Mouse (Mus musculus) adrenal gland, adult 2 months (tissue): ENCODE data around the gene Sumo1. TPM values are rescaled to one million over a fixed set of nuclear protein-coding genes. Genes with fewer than 3 reads are reported as not detected.

Experiments used
- DNase-seq: peaks from one replicate; pipeline ENCODE4 v3.0.0; 2021
- polyA plus RNA-seq: library from polyadenylated mRNA; depleted of rRNA; stranded (reverse); fragments of >200 nt; gene quantifications from 2 replicates; pipeline ENCODE4 v1.2.3, GENCODE M21; 2012
- total RNA-seq, 2 experiments: library from RNA; stranded (reverse); gene quantifications; 2 replicates each; pipeline ENCODE4 v1.2.3; 2021

The Sumo1 gene
- total and polyA plus RNA-seq, 3 experiments, result 3.4 to 132 (median 112) TPM

DNA sequence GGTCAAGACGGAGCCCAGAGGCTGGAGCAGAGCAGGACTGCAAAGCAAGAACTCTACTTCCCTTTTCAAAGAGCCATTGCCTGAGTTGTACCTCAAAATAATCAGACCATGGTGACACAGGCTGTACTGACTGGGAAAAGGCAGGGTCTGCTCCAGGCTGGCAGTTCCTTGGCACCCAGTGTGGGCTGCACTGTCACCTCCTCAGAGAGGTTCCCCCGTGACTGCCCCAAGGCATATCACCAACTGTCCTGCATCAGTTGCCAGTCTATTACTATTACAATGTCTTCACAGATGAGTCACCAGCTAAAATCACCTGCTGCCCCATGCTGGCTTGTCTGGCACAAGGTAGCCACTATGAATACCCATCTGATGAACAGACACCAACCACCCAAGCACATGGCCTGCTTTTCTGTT, 77.0 kb downstream of the Sumo1 start:
- peak; percentile 26 for DNase-seq

DNA sequence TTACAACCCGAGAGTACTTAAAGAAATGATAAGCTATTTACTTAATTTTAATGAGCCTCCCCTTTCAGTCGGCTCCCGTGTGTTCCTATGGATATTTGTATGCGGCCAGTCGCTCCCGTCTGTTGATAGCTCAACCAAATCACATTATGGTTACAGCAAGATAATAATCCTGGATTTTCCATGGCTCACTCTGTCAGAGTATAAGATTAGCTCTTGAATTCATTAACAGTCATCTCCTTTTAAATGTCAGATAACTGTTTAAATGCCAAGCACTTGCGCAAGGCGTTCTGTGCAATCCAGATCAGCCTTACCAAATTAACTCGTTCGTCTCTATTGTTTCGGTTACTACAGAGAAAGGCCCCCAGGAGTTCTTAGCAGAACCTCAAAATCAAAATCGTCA, 77.8 kb downstream of the Sumo1 start:
- DNase-seq, result peak; percentile 62

DNA sequence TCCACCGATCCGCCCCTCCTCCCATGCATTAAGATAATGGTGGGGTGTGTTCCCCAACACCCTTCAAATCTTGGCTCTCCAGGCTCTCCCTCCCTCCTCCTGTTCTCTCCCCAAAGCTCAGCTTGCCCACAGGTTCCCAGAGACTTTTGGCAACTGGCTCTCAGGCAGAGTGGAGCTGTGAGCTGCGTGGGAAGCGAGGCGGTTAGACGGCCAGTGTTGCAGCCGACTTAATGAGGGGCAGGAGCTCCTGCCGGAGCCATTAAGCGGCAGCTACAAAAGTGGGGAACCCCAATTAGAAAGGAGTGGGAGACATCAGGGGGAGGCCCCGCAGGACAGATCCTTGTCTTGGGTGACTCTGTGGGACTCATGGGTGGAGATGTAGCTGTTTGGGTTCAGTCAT, 78.3 kb downstream of the Sumo1 start:
- peak; percentile 26 for DNase-seq

DNA sequence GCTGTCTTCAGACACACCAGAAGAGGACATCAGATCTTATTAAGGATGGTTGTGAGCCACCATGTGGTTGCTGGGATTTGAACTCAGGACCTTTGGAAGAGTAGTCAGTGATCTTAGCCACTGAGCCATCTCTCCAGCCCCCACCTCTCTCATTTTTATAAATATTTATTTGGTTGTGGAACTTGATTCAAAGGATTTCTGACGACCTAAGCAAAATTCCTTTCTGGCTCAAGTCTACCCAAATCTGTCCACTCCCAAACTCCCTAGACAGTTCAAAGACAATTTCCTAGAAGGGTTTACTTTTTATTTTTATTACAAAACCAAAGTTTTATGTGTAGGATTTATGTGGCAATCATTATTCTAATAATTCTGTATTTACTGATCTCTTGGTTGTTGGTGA, 81.4 kb downstream of the Sumo1 start:
- no peak for DNase-seq

DNA sequence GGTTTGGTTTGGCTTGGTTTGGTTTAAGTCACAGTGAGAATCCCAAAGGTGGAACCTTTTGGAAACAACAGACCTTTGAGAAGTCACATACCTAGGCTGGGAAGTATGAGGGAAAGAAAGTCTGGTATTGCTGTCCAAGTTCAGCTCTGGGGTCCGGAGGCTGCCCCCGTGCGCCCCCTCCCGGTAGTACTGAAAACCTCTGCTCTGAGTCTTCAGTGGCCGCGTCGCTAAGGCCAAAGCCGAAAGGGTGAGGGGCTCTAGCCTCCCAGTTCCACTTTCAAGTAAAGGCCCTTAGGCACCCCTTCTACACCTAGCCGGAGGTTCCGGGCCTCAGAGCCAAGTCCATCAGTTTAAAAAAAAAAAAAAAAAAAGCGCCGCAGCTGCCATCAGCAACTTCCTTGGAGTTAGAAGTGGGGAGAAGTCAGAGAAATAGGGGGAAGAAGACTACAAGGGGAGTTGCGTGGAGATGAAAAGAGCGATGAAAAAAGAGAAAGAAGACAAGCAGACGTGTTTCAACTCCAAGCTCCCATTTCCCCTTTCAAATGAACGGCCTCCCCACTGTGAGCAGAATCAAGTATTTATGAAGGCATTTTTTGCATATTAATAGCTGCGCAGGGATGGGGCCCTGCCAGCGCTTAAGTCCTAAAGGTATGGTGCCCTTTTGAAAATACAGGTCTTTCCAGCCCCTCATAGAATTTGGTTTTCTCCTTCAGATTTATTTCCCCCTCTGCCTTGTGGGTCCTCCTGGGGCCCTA, 85.8 kb downstream of the Sumo1 start:
- DNase-seq, result peak; percentile 73

DNA sequence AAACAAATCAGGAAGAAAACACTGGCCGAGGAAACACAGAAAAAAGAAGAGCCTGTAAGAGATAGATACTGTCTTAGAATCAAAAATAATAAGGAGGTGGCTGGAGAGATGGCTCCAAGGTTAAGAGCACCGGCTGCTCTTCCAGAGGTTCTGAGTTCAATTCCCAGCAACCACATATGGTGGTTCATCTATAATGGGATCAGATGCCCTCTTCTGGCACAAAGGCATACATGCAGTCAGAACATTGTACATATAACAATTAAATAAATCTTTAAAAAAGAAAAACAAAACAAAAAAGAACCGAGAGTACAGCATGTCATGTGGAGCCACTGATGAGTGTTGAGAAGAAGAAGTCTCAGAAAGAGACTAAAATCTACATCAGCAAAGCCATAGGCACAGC, 89.8 kb downstream of the Sumo1 start:
- DNase-seq, result no peak

DNA sequence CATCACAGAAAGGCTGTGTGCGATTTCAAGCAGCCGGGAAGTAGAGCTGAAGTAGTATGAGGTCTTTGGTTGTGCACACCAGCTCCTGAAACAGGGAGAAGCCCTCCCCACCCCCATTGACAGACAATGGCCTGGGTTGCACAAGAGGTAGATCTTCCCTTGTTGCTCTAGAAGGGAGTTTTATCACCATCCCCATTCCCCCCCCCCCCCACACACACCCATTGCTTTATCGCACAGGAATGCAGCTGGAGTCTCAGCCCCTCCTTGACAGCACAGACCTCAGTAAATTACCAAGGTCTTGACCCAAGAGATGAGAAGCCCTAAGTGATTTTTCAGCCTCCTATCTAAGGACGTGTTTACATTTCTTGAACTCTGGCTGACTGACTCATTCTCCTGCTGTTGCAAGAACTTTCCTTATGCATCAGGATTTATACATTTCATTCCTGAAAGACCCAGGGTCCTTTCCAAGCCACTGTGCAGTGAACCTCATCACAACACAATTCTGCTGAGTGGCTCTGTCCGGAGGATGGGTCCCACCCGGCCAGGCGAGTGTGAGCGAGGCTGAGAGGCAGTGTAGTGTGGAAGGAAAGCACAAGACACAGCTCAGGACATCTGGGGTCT, 90.4 kb downstream of the Sumo1 start:
- DNase-seq, result no peak

DNA sequence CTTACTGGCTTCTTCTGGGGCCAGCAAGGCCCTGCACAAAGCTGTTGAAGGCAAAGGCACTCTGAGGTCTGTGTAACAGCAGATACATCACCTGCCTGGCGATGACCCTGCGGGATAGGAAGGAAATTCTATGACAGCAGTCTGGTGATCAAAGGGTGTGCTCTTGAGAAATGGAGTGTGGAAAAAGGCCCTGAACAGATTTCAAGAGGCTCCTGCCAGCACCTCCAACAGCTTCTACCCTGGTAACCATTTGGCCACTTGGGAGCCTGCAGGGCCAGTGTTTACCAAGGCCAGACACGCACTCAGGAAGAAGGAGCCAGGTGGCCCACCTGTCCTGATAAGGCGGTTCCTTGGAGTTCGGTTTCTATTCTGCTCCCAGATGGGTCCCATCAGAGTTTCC, 91.3 kb downstream of the Sumo1 start:
- no peak for DNase-seq

DNA sequence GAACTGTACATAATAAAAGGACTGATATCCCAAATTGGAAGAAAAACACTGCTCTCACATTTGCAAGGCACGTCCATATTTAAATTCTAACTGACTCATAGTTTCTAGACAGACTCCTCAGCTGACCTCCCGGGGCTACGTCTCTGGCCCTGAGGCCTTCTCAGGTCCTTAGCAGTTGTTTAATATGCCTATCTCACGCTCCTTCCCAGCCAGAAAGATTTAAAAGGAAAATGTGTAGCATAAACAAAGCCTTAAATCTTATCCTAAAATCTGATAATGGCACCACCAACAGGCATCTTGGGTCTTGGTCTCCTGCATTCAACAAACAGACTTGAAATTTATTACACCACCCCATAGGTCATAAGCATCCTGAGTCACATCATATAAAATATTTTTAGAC, 91.9 kb downstream of the Sumo1 start:
- no peak for DNase-seq

DNA sequence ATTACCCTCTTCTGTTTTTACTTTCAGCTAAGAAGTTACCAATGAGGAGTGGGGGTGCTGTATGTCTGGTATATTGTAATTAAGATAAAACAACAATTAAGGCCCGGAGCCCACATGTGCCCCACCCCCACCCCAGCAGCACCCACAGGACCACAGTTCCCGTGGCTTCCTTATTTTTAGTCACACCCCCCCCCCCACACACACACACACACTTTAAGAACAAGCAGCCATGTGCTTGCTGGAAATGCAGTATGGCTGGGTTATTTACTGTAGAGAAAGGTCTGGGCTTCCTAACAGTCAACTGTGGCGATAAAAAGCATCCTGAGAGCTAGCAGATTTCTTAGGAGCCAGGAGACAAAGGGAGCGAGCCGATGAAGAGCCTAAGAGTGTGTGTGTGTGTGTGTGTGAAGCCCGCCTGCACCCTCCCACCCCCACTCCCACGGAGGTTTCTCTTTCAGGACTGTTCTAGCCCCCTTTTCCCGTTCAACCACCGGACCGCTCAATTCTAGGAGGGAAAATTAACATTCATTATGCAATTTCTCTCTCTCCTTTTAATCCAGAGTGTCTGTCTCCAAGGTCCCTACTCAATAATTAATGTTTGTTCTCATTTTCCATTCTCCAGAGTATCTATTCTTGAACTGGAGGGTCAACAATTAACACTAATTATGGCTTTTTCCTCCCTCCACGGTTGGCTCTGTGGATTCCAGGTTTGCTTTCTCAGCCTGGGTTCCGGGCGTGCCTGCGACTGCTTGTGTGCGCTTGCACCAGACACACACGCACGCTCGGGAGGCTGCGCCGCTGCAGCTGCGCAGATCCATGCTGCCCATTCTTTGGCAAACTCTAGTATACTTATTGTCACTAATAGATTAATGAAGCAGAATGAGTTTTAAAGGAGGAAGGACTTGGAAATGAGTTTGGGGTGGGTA, 96.1 kb downstream of the Sumo1 start:
- DNase-seq, result peak; percentile 15

DNA sequence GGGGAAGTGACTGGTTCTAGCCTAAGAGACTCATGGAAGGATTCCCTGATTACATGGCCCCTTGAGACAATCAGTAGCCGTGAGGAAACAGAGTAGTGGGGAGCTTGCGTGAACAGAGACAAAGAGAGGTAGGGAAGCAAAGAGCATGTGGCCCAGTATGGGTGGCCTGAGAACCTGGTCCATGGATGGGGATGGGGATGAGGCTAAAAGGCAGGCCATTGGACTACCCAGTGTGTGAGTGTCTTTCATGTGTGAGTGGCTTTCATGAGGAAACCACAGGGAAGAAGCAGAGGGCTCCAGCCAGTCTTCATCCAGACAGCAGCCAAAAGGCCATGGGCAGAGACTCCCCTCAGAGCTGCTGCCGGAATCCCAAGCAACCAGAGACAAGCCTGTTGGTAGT, 96.8 kb downstream of the Sumo1 start:
- DNase-seq, result no peak

DNA sequence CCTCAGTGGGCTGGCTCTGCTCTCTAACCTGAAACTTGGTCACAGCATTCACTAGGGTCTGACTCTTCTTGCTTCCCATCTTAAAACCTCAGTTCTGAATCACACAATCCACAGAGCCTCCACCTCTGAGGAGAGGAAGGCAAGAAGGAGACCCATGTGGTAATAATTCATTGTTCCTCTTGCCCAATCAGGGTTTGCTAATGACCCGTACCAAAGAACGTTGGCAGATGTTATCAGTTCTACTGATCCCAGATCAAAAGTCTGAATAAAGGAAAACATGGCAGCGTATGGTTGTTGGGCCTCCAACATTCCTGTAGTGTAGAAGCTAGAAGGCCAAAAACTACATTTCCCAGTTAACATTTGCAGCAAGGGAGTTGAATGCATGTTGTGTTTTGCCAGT, 99.1 kb downstream of the Sumo1 start:
- no peak for DNase-seq

DNA sequence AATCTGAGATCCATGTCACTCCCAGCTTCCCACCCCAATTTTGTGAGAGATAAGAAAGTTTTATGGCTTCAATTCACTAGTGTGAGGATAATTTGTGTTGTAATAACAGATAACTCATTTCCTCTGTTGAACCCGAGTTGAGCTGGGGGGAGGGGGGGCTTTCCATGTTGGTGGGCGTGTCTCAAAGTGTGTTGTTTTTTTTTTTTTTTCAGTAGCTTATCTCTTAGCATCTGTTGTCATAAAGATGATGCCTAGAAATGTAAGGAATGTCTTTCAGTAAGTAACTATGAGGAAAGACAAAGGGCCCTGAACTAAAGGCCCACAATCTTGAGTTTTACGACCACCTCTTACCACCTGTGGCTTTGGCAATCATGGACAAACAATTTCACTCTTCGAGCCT, 99.9 kb downstream of the Sumo1 start:
- no peak for DNase-seq

DNA sequence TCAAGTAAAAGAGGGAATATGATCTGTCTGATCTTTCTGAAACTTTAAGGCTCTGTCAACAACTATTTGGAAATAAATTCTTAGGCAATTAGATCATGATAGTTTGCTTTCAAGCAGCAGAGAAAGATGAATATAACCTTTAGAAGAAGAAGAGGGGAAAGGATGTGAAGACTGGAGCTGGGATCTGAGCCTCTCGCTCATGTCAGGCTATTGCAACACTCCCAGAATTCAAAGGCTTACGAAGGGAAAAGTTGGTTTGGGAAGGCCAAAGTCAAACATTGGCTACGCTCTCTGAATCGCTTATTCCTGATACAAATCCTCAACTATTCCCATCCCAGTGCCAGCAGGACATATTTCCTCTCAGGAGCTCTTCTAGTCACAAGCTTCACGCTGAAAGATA, 101.3 kb downstream of the Sumo1 start:
- DNase-seq, result no peak

DNA sequence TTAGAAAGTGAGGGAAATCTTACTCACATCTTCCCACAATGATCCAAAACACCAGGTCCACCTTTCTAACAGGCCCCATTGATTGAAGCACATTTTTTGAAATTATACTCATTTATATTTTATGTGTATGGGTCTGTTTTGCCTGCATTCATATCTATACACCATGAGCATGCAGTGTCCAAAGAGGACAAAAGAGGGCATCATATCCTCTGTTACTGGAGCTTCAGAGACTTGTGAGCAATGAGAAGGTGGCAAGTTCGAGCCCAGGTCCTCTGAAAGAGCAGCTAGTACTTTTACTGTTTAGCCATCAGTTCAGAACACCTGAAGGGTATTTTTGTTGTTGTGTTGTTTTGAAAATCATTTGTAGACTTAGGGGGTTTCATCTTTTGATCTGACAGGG, 102.4 kb downstream of the Sumo1 start:
- no peak for DNase-seq

DNA sequence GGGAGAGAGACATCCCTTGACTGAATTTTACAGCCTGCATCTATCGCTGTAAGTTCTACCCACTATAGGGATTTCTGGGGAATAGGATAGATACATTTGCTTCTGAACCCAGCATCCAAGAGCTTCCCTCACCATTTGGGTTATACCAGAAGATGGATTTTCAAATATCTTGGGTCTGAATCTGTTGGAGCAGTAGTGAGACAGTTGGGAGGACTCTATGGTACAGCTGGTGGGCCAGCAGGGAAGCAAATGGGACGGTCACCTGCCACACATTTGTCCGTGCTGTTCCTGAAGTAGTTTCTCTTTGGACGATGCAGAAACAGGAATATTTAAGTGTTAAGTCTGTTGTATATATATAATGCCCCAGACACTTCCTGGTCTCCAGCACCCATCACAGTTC, 103.1 kb downstream of the Sumo1 start:
- DNase-seq, result no peak

DNA sequence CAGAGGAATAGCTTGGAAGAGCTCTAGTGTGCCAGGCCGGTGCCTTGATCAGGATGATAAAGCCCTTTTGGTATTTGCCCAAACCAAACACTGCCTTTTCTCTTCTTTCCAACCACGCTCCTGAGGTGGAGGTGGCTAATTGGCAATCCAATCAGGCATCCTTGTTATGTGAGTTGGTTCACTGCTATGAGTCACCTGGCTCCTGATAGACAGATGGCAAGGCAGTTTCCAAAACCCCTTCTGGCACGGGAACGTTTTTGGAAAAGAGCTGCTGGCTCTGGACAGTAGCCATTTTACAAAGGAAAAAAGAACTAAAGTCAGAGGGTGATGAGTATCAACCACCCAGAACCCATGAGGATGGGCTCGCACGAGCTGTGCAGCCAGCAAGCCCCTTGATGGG, 103.7 kb downstream of the Sumo1 start:
- DNase-seq, result no peak

DNA sequence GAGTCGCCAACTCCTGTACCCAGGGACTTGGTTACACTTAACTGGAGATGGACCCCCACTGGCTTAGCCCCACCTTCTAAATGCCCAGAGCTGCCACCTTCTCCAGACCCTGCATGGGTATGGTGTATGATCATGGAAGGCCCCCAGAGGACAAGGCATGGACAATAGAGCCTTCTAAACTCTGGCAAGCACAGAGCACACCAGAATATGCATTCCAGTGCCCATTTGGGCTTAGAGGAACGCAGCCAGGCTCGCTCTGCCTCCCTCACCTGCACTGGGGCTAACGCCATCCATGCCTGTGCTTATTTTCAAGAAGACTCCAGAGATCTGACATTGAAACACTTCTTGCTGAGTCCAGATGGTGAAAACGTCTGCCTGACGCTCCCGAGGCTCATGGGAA, 104.4 kb downstream of the Sumo1 start:
- no peak for DNase-seq

DNA sequence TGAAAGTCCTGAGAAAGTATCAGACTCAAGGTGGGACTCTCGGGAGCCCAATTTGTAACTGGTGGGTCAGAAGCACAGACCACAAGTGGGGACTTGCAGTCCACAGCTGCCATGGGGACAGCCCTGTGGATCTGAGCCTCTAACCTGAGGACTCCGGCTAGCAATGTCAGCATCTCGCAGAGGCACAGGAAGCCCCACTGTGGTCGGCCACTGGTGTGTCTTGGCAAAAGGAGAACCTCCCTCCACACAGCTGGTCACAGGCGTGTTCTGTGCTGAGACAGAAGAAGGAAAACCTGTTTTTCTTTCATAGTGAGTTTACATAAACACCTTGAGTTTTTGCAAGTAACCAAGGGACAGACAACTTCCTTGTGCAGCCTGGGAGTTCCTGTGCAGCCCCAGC, 104.8 kb downstream of the Sumo1 start:
- DNase-seq, result no peak

DNA sequence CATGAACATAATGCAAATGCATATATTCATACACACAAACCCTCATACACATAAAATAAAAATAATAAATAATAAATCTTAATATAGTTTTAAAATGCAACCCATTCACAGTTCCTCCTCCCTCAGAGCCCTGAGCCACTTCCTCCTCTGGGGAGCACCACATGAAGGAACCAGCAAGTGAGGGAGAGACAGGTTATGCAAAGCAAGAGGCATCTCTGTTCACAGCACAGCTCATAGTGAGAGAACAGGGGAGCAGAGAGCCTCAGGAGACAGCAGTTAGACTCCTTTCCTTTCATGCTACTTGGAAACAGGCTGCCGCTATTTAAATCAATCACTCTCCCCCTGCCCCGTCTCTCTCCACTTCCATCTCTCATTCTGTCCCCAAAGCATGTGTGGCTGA, 107.1 kb downstream of the Sumo1 start:
- no peak for DNase-seq

DNA sequence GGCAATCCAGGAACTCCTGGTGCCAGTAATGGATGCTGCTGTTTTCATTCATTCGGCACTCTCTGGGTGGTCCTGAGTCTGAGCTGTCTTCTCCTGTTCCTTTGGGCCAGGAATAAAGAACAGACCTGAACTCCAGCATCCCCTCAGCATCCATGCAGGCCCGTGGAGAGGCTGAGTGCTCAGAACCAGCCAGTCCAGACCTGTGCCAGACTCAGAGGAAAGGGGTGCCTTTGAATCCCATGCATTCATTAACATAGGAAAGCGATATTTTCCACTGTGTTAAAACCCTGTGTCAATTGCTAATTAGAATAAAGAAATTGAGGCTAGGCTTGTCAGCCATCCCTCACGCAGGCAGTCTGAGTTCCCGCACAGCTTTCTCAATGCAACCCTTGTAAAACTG, 116.9 kb downstream of the Sumo1 start:
- no peak for DNase-seq

DNA sequence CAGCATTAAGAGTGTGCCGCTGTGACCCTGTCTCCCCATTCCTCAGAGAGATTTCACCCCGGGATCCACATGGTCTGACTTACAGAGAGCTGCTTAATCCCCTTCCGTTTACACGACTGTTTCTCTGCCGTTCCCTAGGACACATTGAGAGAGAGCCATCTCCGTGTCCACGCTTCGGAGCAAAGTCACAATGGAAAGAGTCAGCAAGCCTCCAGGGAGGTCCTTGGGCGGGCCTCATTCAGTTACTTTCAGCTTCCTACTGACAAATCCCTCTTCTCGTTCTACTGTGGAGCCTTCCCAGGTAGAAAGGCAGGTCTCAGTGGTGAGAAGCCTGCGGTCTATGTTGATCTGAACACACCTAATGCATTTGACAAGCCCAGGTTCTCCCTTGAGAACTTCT, 119.6 kb downstream of the Sumo1 start:
- no peak for DNase-seq

DNA sequence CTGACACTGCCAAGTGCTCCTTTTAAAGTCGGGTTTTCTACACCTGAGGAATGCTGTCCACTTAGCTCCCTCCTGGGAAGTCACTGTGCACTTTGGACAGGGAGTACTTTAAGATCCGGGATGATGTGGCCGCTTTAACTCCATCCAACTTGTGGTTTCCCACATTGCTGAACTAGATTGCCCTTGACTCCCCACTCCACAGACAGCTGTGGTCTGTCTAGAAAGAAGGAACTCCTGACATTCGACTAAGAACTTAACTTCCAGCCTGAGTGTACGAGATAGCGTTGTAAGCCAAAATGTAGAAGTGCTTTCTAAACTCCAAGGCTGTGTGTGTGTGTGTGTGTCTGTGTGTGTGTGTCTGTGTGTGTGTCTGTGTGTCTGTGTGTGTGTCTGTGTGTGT, 120.4 kb downstream of the Sumo1 start:
- DNase-seq, result no peak
